Mouse (Mus musculus) kidney, postnatal 25 days (tissue): ENCODE data around the gene Fpgs.

Source experiments
- DNase-seq, 2 experiments: peaks; one replicate each; pipeline ENCODE4 v3.0.0; 2021; ENCODE audit warnings: mixed read lengths in 2 of 2

The Fpgs gene

GRCm38 (mm10) chr2:32724149-32724548 lies 20.2 kb upstream of the Fpgs start:
- no peak for DNase-seq

GRCm38 (mm10) chr2:32722581-32722980 lies 18.6 kb upstream of the Fpgs start:
- no peak for DNase-seq

GRCm38 (mm10) chr2:32722046-32722445 lies 18.1 kb upstream of the Fpgs start:
- DNase-seq = no peak

- DNase-seq = peak; percentile 52 to 69
Observed at GRCm38 (mm10) chr2:32720681-32721229, 16.8 kb upstream of the Fpgs start, which contains the start of gene Sh2d3c. Sh2d3c (plus strand) TSS chr2:32721055.

GRCm38 (mm10) chr2:32720053-32720452 lies 16.1 kb upstream of the Fpgs start:
- no peak for DNase-seq

- no peak for DNase-seq
Observed at GRCm38 (mm10) chr2:32718761-32719160, 14.8 kb upstream of the Fpgs start.

- DNase-seq = peak in 1 of 2 experiments; percentile 70
Observed at GRCm38 (mm10) chr2:32714987-32715425, 11.1 kb upstream of the Fpgs start.

- peak in 1 of 2 experiments; percentile 60 for DNase-seq
Observed at GRCm38 (mm10) chr2:32714117-32714986, 10.4 kb upstream of the Fpgs start.

GRCm38 (mm10) chr2:32712934-32713817 lies 9.2 kb upstream of the Fpgs start, which contains the start of gene Cdk9:
Cdk9 (minus strand) TSS chr2:32713076.
- DNase-seq = peak; percentile 91 to 96

- DNase-seq = peak; percentile 93 to 97
Observed at GRCm38 (mm10) chr2:32712586-32712933, 8.6 kb upstream of the Fpgs start.

GRCm38 (mm10) chr2:32712108-32712551 lies 8.2 kb upstream of the Fpgs start:
- peak; percentile 84 to 90 for DNase-seq

GRCm38 (mm10) chr2:32711301-32712056 lies 7.5 kb upstream of the Fpgs start:
- DNase-seq = no peak

GRCm38 (mm10) chr2:32710425-32710824 lies 6.5 kb upstream of the Fpgs start:
- peak in 1 of 2 experiments; percentile 33 for DNase-seq

GRCm38 (mm10) chr2:32709521-32710137 lies 5.7 kb upstream of the Fpgs start:
- peak in 1 of 2 experiments; percentile 48 for DNase-seq

- peak; percentile 55 to 59 for DNase-seq
Observed at GRCm38 (mm10) chr2:32708643-32709042, 4.7 kb upstream of the Fpgs start.

- DNase-seq = peak in 1 of 2 experiments; percentile 33
Observed at GRCm38 (mm10) chr2:32706971-32707370, 3.0 kb upstream of the Fpgs start.

- DNase-seq = peak in 1 of 2 experiments; percentile 65
Observed at GRCm38 (mm10) chr2:32705018-32705417, 1.1 kb upstream of the Fpgs start.

GRCm38 (mm10) chr2:32703046-32703445 lies 899 bp downstream of the Fpgs start:
- no peak for DNase-seq

- DNase-seq = peak; percentile 41 to 73
Observed at GRCm38 (mm10) chr2:32700966-32701743, 2.8 kb downstream of the Fpgs start.

GRCm38 (mm10) chr2:32699680-32700079 lies 4.3 kb downstream of the Fpgs start:
- DNase-seq = peak; percentile 43 to 58

GRCm38 (mm10) chr2:32694691-32695090 lies 9.3 kb downstream of the Fpgs start:
- no peak for DNase-seq
